Mouse (Mus musculus): ENCODE data around the gene Tcerg1l. TPM values are rescaled to one million over a fixed set of nuclear protein-coding genes. Genes with fewer than 3 reads are reported as not detected.

Gene Tcerg1l
- polyA plus RNA-seq, 1 experiment from 2014 or later, result 0.33 TPM

GRCm38 (mm10) chr7:138199333-138200058 is 198.0 kb downstream of the Tcerg1l start:
- Histone ChIP-seq H3K9ac (replicated peaks; ENCODE audit: low read depth) (no peak overlapping the region), H3K27me3 (replicated peaks; ENCODE audit: insufficient read depth, low read length) (no peaks in the 10 kb centered on the region), H3K4me2 (replicated peaks; ENCODE audit: low read depth, low read length) (no peak overlapping the region), H3K36me3 (ENCODE audit: insufficient read depth, low read length) (no peaks in the 10 kb centered on the region), H3K9me3 (ENCODE audit: low read length) (no peaks in the 10 kb centered on the region), H3K4me3 (ENCODE audit: low read depth, low read length) (no peak overlapping the region), H3K27ac (ENCODE audit: low read length) (no peak overlapping the region), H3K4me1 (ENCODE audit: insufficient read depth, low read depth, low read length) (no peaks in the 10 kb centered on the region)
- DNase-seq (ENCODE audit: low spot score), result no peak
- TF ChIP-seq CTCF (IDR thresholded peaks at IDR 0.05) (no peak), EP300 (IDR thresholded peaks at IDR 0.05) (no peak)
- 56% methylated on average over 10 of the region's 10 CpGs for WGBS
- no peak for ATAC-seq

- TF ChIP-seq CTCF (IDR thresholded peaks at IDR 0.05), result no peak
- TF ChIP-seq EP300 (IDR thresholded peaks at IDR 0.05), result no peak
- H3K4me2 ChIP-seq (replicated peaks; ENCODE audit: low read depth, low read length), result no peak overlapping the region
- H3K4me3 ChIP-seq (ENCODE audit: low read depth, low read length), result no peak overlapping the region
- no peaks in the 10 kb centered on the region for H3K4me1 ChIP-seq (ENCODE audit: insufficient read depth, low read depth, low read length)
- no peak overlapping the region for H3K9ac ChIP-seq (replicated peaks; ENCODE audit: low read depth)
- 38% methylated on average over 2 of the region's 2 CpGs for WGBS
- H3K9me3 ChIP-seq (ENCODE audit: low read length), result no peaks in the 10 kb centered on the region
- H3K27me3 ChIP-seq (replicated peaks; ENCODE audit: insufficient read depth, low read length), result no peaks in the 10 kb centered on the region
- no peak overlapping the region for H3K27ac ChIP-seq (ENCODE audit: low read length)
- DNase-seq (ENCODE audit: low spot score) (no peak), ATAC-seq (no peak)
- H3K36me3 ChIP-seq (ENCODE audit: insufficient read depth, low read length), result no peaks in the 10 kb centered on the region
Observed at GRCm38 (mm10) chr7:138196139-138196538, 201.4 kb downstream of the Tcerg1l start.

- WGBS, result 75% methylated on average over 5 of the region's 5 CpGs
- Histone ChIP-seq H3K9ac (replicated peaks; ENCODE audit: low read depth) (no peak overlapping the region), H3K27me3 (replicated peaks; ENCODE audit: insufficient read depth, low read length) (no peaks in the 10 kb centered on the region), H3K36me3 (ENCODE audit: insufficient read depth, low read length) (no peaks in the 10 kb centered on the region), H3K27ac (ENCODE audit: low read length) (no peak overlapping the region), H3K4me1 (ENCODE audit: insufficient read depth, low read depth, low read length) (no peaks in the 10 kb centered on the region), H3K9me3 (ENCODE audit: low read length) (no peaks in the 10 kb centered on the region), H3K4me3 (ENCODE audit: low read depth, low read length) (no peak overlapping the region), H3K4me2 (replicated peaks; ENCODE audit: low read depth, low read length) (no peak overlapping the region)
- TF ChIP-seq CTCF (IDR thresholded peaks at IDR 0.05), result no peak
- no peak for TF ChIP-seq EP300 (IDR thresholded peaks at IDR 0.05)
- ATAC-seq (no peak), DNase-seq (ENCODE audit: low spot score) (no peak)
Observed at GRCm38 (mm10) chr7:138184197-138184596, 213.3 kb downstream of the Tcerg1l start.

GRCm38 (mm10) chr7:138182216-138182615 is 215.3 kb downstream of the Tcerg1l start:
- no peak for DNase-seq (ENCODE audit: low spot score)
- H3K4me1 ChIP-seq (ENCODE audit: insufficient read depth, low read depth, low read length), result no peaks in the 10 kb centered on the region
- H3K27me3 ChIP-seq (replicated peaks; ENCODE audit: insufficient read depth, low read length), result no peaks in the 10 kb centered on the region
- H3K4me2 ChIP-seq (replicated peaks; ENCODE audit: low read depth, low read length), result no peak overlapping the region
- no peaks in the 10 kb centered on the region for H3K36me3 ChIP-seq (ENCODE audit: insufficient read depth, low read length)
- no peaks in the 10 kb centered on the region for H3K9me3 ChIP-seq (ENCODE audit: low read length)
- WGBS, result 43% methylated on average over 3 of the region's 3 CpGs
- TF ChIP-seq CTCF (IDR thresholded peaks at IDR 0.05) (no peak), EP300 (IDR thresholded peaks at IDR 0.05) (no peak)
- no peak overlapping the region for H3K9ac ChIP-seq (replicated peaks; ENCODE audit: low read depth)
- H3K27ac ChIP-seq (ENCODE audit: low read length), result no peak overlapping the region
- ATAC-seq, result no peak
- H3K4me3 ChIP-seq (ENCODE audit: low read depth, low read length), result no peak overlapping the region

GRCm38 (mm10) chr7:138178617-138179016 is 218.9 kb downstream of the Tcerg1l start:
- Histone ChIP-seq H3K36me3 (ENCODE audit: insufficient read depth, low read length) (no peaks in the 10 kb centered on the region), H3K4me2 (replicated peaks; ENCODE audit: low read depth, low read length) (no peak overlapping the region), H3K9ac (replicated peaks; ENCODE audit: low read depth) (no peak overlapping the region), H3K4me1 (ENCODE audit: insufficient read depth, low read depth, low read length) (no peaks in the 10 kb centered on the region), H3K4me3 (ENCODE audit: low read depth, low read length) (no peak overlapping the region), H3K9me3 (ENCODE audit: low read length) (no peaks in the 10 kb centered on the region), H3K27ac (ENCODE audit: low read length) (no peak overlapping the region), H3K27me3 (replicated peaks; ENCODE audit: insufficient read depth, low read length) (no peaks in the 10 kb centered on the region)
- TF ChIP-seq CTCF (IDR thresholded peaks at IDR 0.05) (no peak), EP300 (IDR thresholded peaks at IDR 0.05) (no peak)
- ATAC-seq, result no peak
- no peak for DNase-seq (ENCODE audit: low spot score)
- 68% methylated on average over 2 of the region's 2 CpGs for WGBS

GRCm38 (mm10) chr7:138176026-138176425 is 221.5 kb downstream of the Tcerg1l start:
- TF ChIP-seq EP300 (IDR thresholded peaks at IDR 0.05) (no peak), CTCF (IDR thresholded peaks at IDR 0.05) (no peak)
- H3K27ac ChIP-seq (ENCODE audit: low read length), result no peak overlapping the region
- H3K9me3 ChIP-seq (ENCODE audit: low read length), result no peaks in the 10 kb centered on the region
- no peaks in the 10 kb centered on the region for H3K36me3 ChIP-seq (ENCODE audit: insufficient read depth, low read length)
- no peak overlapping the region for H3K4me2 ChIP-seq (replicated peaks; ENCODE audit: low read depth, low read length)
- no peaks in the 10 kb centered on the region for H3K27me3 ChIP-seq (replicated peaks; ENCODE audit: insufficient read depth, low read length)
- no peaks in the 10 kb centered on the region for H3K4me1 ChIP-seq (ENCODE audit: insufficient read depth, low read depth, low read length)
- H3K9ac ChIP-seq (replicated peaks; ENCODE audit: low read depth), result no peak overlapping the region
- no peak overlapping the region for H3K4me3 ChIP-seq (ENCODE audit: low read depth, low read length)
- WGBS, result 13% methylated on average over 2 of the region's 2 CpGs
- DNase-seq (ENCODE audit: low spot score), result peak; percentile 82
- peak; percentile 48; the same call in 1 of the 2 replicates for ATAC-seq

All from lung, postnatal 0 days (tissue).